Mouse (Mus musculus) midbrain, embryonic 16.5 days (tissue): ENCODE measurements around the gene Sh3rf3. TPM values are rescaled to one million over a fixed set of nuclear protein-coding genes. Genes with fewer than 3 reads are reported as not detected.
A peak's percentile ranks its signal among the peaks of the same experiment; 100 is the strongest.

ENCODE experiments used
- ATAC-seq: fragments of 200-750 bp; cut with Nextera tagmentation; 2 replicates; pipeline ENCODE4 v1.8.0; 2017; ENCODE audit warnings: moderate TSS enrichment
- H3K27ac ChIP-seq: fragments of 300-500 bp; sonication (generic); 2 replicates; pipeline ENCODE4 v1.5.1; 2014; ENCODE audit warnings: mild to moderate bottlenecking, low read length, mixed read lengths
- H3K27me3 ChIP-seq: fragments of 300-500 bp; sonication (generic); 2 replicates; pipeline ENCODE4 v1.6.1; 2014; ENCODE audit warnings: low read depth, low read length, mixed read lengths; ENCODE audit not compliant: control insufficient read depth, insufficient read depth
- H3K36me3 ChIP-seq: fragments of 300-500 bp; sonication (generic); 2 replicates; pipeline ENCODE4 v1.6.1; 2014; ENCODE audit warnings: mild to moderate bottlenecking, low read length, moderate library complexity, mixed read lengths; ENCODE audit not compliant: control insufficient read depth, insufficient read depth
- H3K4me1 ChIP-seq: fragments of 300-500 bp; sonication (generic); 2 replicates; pipeline ENCODE4 v1.6.1; 2014; ENCODE audit warnings: mild to moderate bottlenecking, low read length, mixed read lengths; ENCODE audit not compliant: control insufficient read depth, insufficient read depth
- H3K4me2 ChIP-seq: fragments of 300-500 bp; sonication (generic); 2 replicates; pipeline ENCODE4 v1.6.1; 2014; ENCODE audit warnings: mild to moderate bottlenecking, low read length, mixed read lengths
- H3K4me3 ChIP-seq: fragments of 300-500 bp; sonication (generic); 2 replicates; pipeline ENCODE4 v1.5.1; 2014; ENCODE audit warnings: low read depth, mild to moderate bottlenecking, low read length, moderate library complexity, mixed read lengths
- H3K9ac ChIP-seq: fragments of 300-500 bp; sonication (generic); 2 replicates; pipeline ENCODE4 v1.6.1; 2014; ENCODE audit warnings: low read depth, low read length, mixed read lengths
- H3K9me3 ChIP-seq: fragments of 300-500 bp; sonication (generic); replicated peaks from 2 replicates; pipeline ENCODE4 v1.6.1; 2014; ENCODE audit warnings: mild to moderate bottlenecking, low read length, mixed read lengths; ENCODE audit not compliant: control insufficient read depth, poor library complexity, severe bottlenecking
- WGBS: fragments of 180-500 bp; shearing (Covaris S2); extraction: QIAGEN DNeasy Blood & Tissue Kit; methylation state at CpG from one replicate; pipeline ENCODE4 v1.1.7; 2014; 5-methylcytosine and 5-hydroxymethylcytosine counted together
- polyA plus RNA-seq: library from polyadenylated mRNA; unstranded; fragments of >200 nt; fragmentation: Nextera tagmentation; extraction: Ambion mirVana; gene quantifications from 2 replicates; pipeline ENCODE4 v1.2.1, GENCODE M21; 2015

The Sh3rf3 gene
- polyA plus RNA-seq, 1 experiment from 2014 or later = 3.1 TPM

GRCm38 (mm10) chr10:58979320-58979959, 166.3 kb downstream of the Sh3rf3 start:
- Histone ChIP-seq H3K4me3 (no peak overlapping the region), H3K36me3 (no peaks in the 10 kb centered on the region), H3K27me3 (no peaks in the 10 kb centered on the region), H3K4me2 (no peak overlapping the region), H3K4me1 (peaks cover 5% of the 10 kb centered on the region), H3K9me3 (no peaks in the 10 kb centered on the region), H3K27ac (no peak overlapping the region), H3K9ac (no peak overlapping the region)
- WGBS = 25% methylated on average over 7 of the region's 7 CpGs
- peak; percentile 66 for ATAC-seq

GRCm38 (mm10) chr10:58981674-58982329, 168.6 kb downstream of the Sh3rf3 start:
- WGBS = 68% methylated on average over 9 of the region's 9 CpGs
- Histone ChIP-seq H3K4me3 (no peak overlapping the region), H3K4me2 (no peak overlapping the region; the same call in 1 of the 2 replicates), H3K9me3 (no peaks in the 10 kb centered on the region), H3K9ac (no peak overlapping the region), H3K27ac (no peak overlapping the region), H3K4me1 (peaks cover 5% of the 10 kb centered on the region), H3K36me3 (no peaks in the 10 kb centered on the region), H3K27me3 (no peaks in the 10 kb centered on the region)
- ATAC-seq = no peak

- no peak for ATAC-seq
- H3K27ac ChIP-seq = no peak overlapping the region
- peaks cover 5% of the 10 kb centered on the region for H3K4me1 ChIP-seq
- H3K9ac ChIP-seq = no peak overlapping the region
- H3K4me3 ChIP-seq = no peak overlapping the region
- no peaks in the 10 kb centered on the region for H3K36me3 ChIP-seq
- H3K4me2 ChIP-seq = no peak overlapping the region
- no peaks in the 10 kb centered on the region for H3K9me3 ChIP-seq
- WGBS = 35% methylated on average over 5 of the region's 5 CpGs
- H3K27me3 ChIP-seq = no peaks in the 10 kb centered on the region
Measured at GRCm38 (mm10) chr10:58982546-58983154, 169.5 kb downstream of the Sh3rf3 start.

GRCm38 (mm10) chr10:58991611-58992010, 178.5 kb downstream of the Sh3rf3 start:
- 83% methylated on average over 3 of the region's 3 CpGs for WGBS
- no peak overlapping the region for H3K9ac ChIP-seq
- H3K9me3 ChIP-seq = no peaks in the 10 kb centered on the region
- H3K4me1 ChIP-seq = no peaks in the 10 kb centered on the region
- H3K4me2 ChIP-seq = no peak overlapping the region
- no peak overlapping the region for H3K27ac ChIP-seq
- no peak overlapping the region for H3K4me3 ChIP-seq
- H3K36me3 ChIP-seq = no peaks in the 10 kb centered on the region
- ATAC-seq = no peak
- no peaks in the 10 kb centered on the region for H3K27me3 ChIP-seq

- Histone ChIP-seq H3K4me2 (no peak overlapping the region), H3K9me3 (no peaks in the 10 kb centered on the region), H3K4me3 (no peak overlapping the region), H3K9ac (no peak overlapping the region), H3K36me3 (no peaks in the 10 kb centered on the region), H3K27me3 (no peaks in the 10 kb centered on the region), H3K4me1 (no peaks in the 10 kb centered on the region), H3K27ac (no peak overlapping the region)
- no peak for ATAC-seq
- 85% methylated on average over 2 of the region's 2 CpGs for WGBS
Measured at GRCm38 (mm10) chr10:58994726-58995125, 181.6 kb downstream of the Sh3rf3 start.

GRCm38 (mm10) chr10:58995132-58995531, 182.0 kb downstream of the Sh3rf3 start:
- Histone ChIP-seq H3K4me2 (no peak overlapping the region), H3K4me3 (no peak overlapping the region), H3K36me3 (no peaks in the 10 kb centered on the region), H3K4me1 (no peaks in the 10 kb centered on the region), H3K9ac (no peak overlapping the region), H3K27me3 (no peaks in the 10 kb centered on the region), H3K9me3 (no peaks in the 10 kb centered on the region), H3K27ac (no peak overlapping the region)
- ATAC-seq = no peak
- WGBS = 70% methylated on average over 3 of the region's 3 CpGs

GRCm38 (mm10) chr10:59002361-59002760, 189.2 kb downstream of the Sh3rf3 start:
- Histone ChIP-seq H3K9ac (no peak overlapping the region), H3K36me3 (no peaks in the 10 kb centered on the region), H3K27me3 (no peaks in the 10 kb centered on the region), H3K4me1 (no peaks in the 10 kb centered on the region; the same call in 1 of the 2 replicates), H3K27ac (no peak overlapping the region), H3K4me3 (no peak overlapping the region), H3K4me2 (no peak overlapping the region), H3K9me3 (no peaks in the 10 kb centered on the region; the same call in 1 of the 2 replicates)
- 91% methylated on average over 9 of the region's 9 CpGs for WGBS
- no peak for ATAC-seq

GRCm38 (mm10) chr10:59011415-59011814, 198.3 kb downstream of the Sh3rf3 start:
- no peak for ATAC-seq
- Histone ChIP-seq H3K4me2 (no peak overlapping the region), H3K9ac (no peak overlapping the region), H3K9me3 (no peaks in the 10 kb centered on the region), H3K4me3 (no peak overlapping the region), H3K36me3 (no peaks in the 10 kb centered on the region), H3K27me3 (no peaks in the 10 kb centered on the region), H3K27ac (no peak overlapping the region), H3K4me1 (no peaks in the 10 kb centered on the region)
- 90% methylated on average over 7 of the region's 7 CpGs for WGBS

- WGBS = 82% methylated on average over 9 of the region's 9 CpGs
- no peak overlapping the region for H3K4me2 ChIP-seq
- H3K9ac ChIP-seq = no peak overlapping the region
- H3K27me3 ChIP-seq = no peaks in the 10 kb centered on the region
- H3K27ac ChIP-seq = no peak overlapping the region
- no peaks in the 10 kb centered on the region for H3K4me1 ChIP-seq
- H3K4me3 ChIP-seq = no peak overlapping the region
- H3K9me3 ChIP-seq = 0 out of 2 replicates have a peak, but pooled peaks cover 3% of the 10 kb centered on the region
- no peaks in the 10 kb centered on the region for H3K36me3 ChIP-seq
- ATAC-seq = no peak
Measured at GRCm38 (mm10) chr10:59013618-59014017, 200.5 kb downstream of the Sh3rf3 start.
